14 mouse cellular contexts compared by ENCODE assay signal in genomic region chr2:166508656-166509420, GRCm38 (mm10).
A peak's percentile ranks its signal among the peaks of the same experiment; 100 is the strongest.
DNase-seq lines count a peak whose midpoint lies in the region; ATAC-seq and TF ChIP-seq lines count a peak whose summit lies in the region.
"Had no signal": no experiment of that assay in that cellular context is flagged by ENCODE, and none has a peak within 500 bp of the region (broad histone marks: within the 10 kb centered on the region; RNA-seq: fewer than 3 reads in every experiment).

No protein-coding gene starts in this region.

- ATAC-seq in lung, embryonic 15.5 days (ENCODE audit: borderline replicate concordance, extremely low read depth, low FRiP score, low TSS enrichment): no peak
- no peak for ATAC-seq in lung, postnatal 0 days
- ATAC-seq in limb, embryonic 13.5 days (ENCODE audit: low FRiP score, low read depth): no peak
- no peak for ATAC-seq in monocyte, adult 5-6 weeks (replicated peaks; ENCODE audit: insufficient number of reproducible peaks, low FRiP score, low TSS enrichment, poor library complexity, severe bottlenecking)
- ATAC-seq: midbrain, embryonic 15.5 days had no signal

- no peak for TF ChIP-seq POLR2A in bone marrow macrophage, adult 2 months (IDR thresholded peaks at IDR 0.05; ENCODE audit: borderline replicate concordance, low read depth, low read length)

- no peaks in the 10 kb centered on the region for H3K4me1 ChIP-seq in lung, embryonic 15.5 days
- H3K4me1 ChIP-seq in lung, postnatal 0 days (ENCODE audit: insufficient read depth, low read depth, low read length): no peaks in the 10 kb centered on the region
- H3K4me1 ChIP-seq in bone marrow macrophage, adult 2 months (ENCODE audit: control insufficient read depth, insufficient read depth, low read length): peaks cover 4% of the 10 kb centered on the region
- peaks cover 41% of the 10 kb centered on the region for H3K4me1 ChIP-seq in limb, embryonic 13.5 days
- H3K4me1 ChIP-seq: liver, embryonic 13.5 days had no signal

- H3K4me2 ChIP-seq in lung, embryonic 15.5 days: no peak overlapping the region
- H3K4me2 ChIP-seq in lung, postnatal 0 days (replicated peaks; ENCODE audit: low read depth, low read length): no peak overlapping the region
- no peak overlapping the region for H3K4me2 ChIP-seq in limb, embryonic 13.5 days (replicated peaks)
- H3K4me2 ChIP-seq: liver, embryonic 13.5 days; midbrain, embryonic 15.5 days; neural tube, embryonic 12.5 days had no signal

- no peak overlapping the region for H3K4me3 ChIP-seq in lung, embryonic 15.5 days
- no peak overlapping the region for H3K4me3 ChIP-seq in lung, postnatal 0 days (ENCODE audit: low read depth, low read length)
- H3K4me3 ChIP-seq in bone marrow macrophage, adult 2 months (ENCODE audit: insufficient read depth, low read length): peak overlapping the region; percentile 24; the same call in 1 of the 2 replicates
- H3K4me3 ChIP-seq in limb, embryonic 13.5 days: no peak overlapping the region
- H3K4me3 ChIP-seq: liver, embryonic 13.5 days; midbrain, embryonic 15.5 days; neural tube, embryonic 12.5 days had no signal

- DNase-seq in heart, adult 11 months: peak; percentile 56
- no peak for DNase-seq in heart, postnatal 36 days
- DNase-seq in lung, postnatal 0 days (ENCODE audit: low spot score): no peak
- no peak for DNase-seq in adrenal gland, postnatal 25 days
- DNase-seq: cerebellum, adult 18-20 months; heart, postnatal 10 days; liver, embryonic 13.5 days had no signal

- no peak overlapping the region for H3K9ac ChIP-seq in lung, embryonic 15.5 days
- no peak overlapping the region for H3K9ac ChIP-seq in lung, postnatal 0 days (replicated peaks; ENCODE audit: low read depth)
- no peak overlapping the region for H3K9ac ChIP-seq in limb, embryonic 13.5 days
- H3K9ac ChIP-seq: liver, embryonic 13.5 days; midbrain, embryonic 15.5 days; neural tube, embryonic 12.5 days had no signal

- intact Hi-C loops in heart, postnatal 36 days (cut with DNase I): no loop called here

- no peaks in the 10 kb centered on the region for H3K9me3 ChIP-seq in lung, embryonic 15.5 days
- H3K9me3 ChIP-seq in lung, postnatal 0 days (ENCODE audit: low read length): no peaks in the 10 kb centered on the region
- peaks cover 7% of the 10 kb centered on the region; the same call in 1 of the 2 replicates for H3K9me3 ChIP-seq in limb, embryonic 13.5 days
- H3K9me3 ChIP-seq: midbrain, embryonic 15.5 days had no signal

- TF ChIP-seq EP300 in lung, postnatal 0 days (IDR thresholded peaks at IDR 0.05): no peak

- no peaks in the 10 kb centered on the region for H3K36me3 ChIP-seq in lung, embryonic 15.5 days
- no peaks in the 10 kb centered on the region for H3K36me3 ChIP-seq in lung, postnatal 0 days (ENCODE audit: insufficient read depth, low read length)
- H3K36me3 ChIP-seq in limb, embryonic 13.5 days: no peaks in the 10 kb centered on the region
- H3K36me3 ChIP-seq: G1E; liver, embryonic 13.5 days; midbrain, embryonic 15.5 days; neural tube, embryonic 12.5 days had no signal

- TF ChIP-seq CTCF in lung, postnatal 0 days (IDR thresholded peaks at IDR 0.05): no peak
- TF ChIP-seq CTCF in bone marrow macrophage, adult 2 months (IDR thresholded peaks at IDR 0.05; ENCODE audit: low read depth, low read length): no peak

- H3K27me3 ChIP-seq in lung, embryonic 15.5 days: no peaks in the 10 kb centered on the region
- H3K27me3 ChIP-seq in lung, postnatal 0 days (replicated peaks; ENCODE audit: insufficient read depth, low read length): no peaks in the 10 kb centered on the region
- H3K27me3 ChIP-seq in limb, embryonic 13.5 days: no peaks in the 10 kb centered on the region
- H3K27me3 ChIP-seq: liver, embryonic 13.5 days; midbrain, embryonic 15.5 days; neural tube, embryonic 12.5 days had no signal

- 0 out of 2 replicates have a peak overlapping the region, but pooled peaks have one; percentile 9 for H3K27ac ChIP-seq in lung, embryonic 15.5 days
- no peak overlapping the region for H3K27ac ChIP-seq in lung, postnatal 0 days (ENCODE audit: low read length)
- H3K27ac ChIP-seq in bone marrow macrophage, adult 2 months (ENCODE audit: insufficient read depth, low read depth, low read length): no peak overlapping the region
- H3K27ac ChIP-seq in limb, embryonic 13.5 days: peak overlapping the region; percentile 59; the same call in 1 of the 2 replicates
- H3K27ac ChIP-seq: liver, embryonic 13.5 days; midbrain, embryonic 15.5 days; neural tube, embryonic 12.5 days had no signal

- 76% methylated on average over 8 of the region's 8 CpGs for WGBS in lung, embryonic 15.5 days
- WGBS in lung, postnatal 0 days: 64% methylated on average over 8 of the region's 8 CpGs
- 72% methylated on average over 8 of the region's 8 CpGs for WGBS in limb, embryonic 13.5 days

Comparison
In these comparisons a context has a peak if more than half of its experiments do, and no peak if none do; other contexts are left out.
1. H3K27ac ChIP-seq: peak in lung, embryonic 15.5 days (single experiment) and limb, embryonic 13.5 days (single experiment); none in lung, postnatal 0 days (single experiment) and bone marrow macrophage, adult 2 months (single experiment).